Mouse (Mus musculus): ENCODE results near the gene 2310050C09Rik. TPM values are rescaled to one million over a fixed set of nuclear protein-coding genes. Genes with fewer than 3 reads are reported as not detected.

Gene 2310050C09Rik
- not detected for total RNA-seq (2021)
- long read RNA-seq, experiment 1, result 0 reads
- long read RNA-seq, experiment 2, result 0 reads

- Histone ChIP-seq H3K4me3 (no peak within 1 kb of the TSS), H3K27ac (no peak within 1 kb of the TSS)
- no peak for TF ChIP-seq CTCF (IDR thresholded peaks at IDR 0.05)
- no peak for DNase-seq
- intact Hi-C loops (cut with DNase I), result no loop called here
Observed at GRCm38 (mm10) chr3:92870116-92870515, at the start of gene 2310050C09Rik. 2310050C09Rik (minus strand) TSS chr3:92870216.

- intact Hi-C loops (cut with DNase I), result no loop called here
- peak; percentile 54 for TF ChIP-seq CTCF (IDR thresholded peaks at IDR 0.05)
- Histone ChIP-seq H3K4me3 (no peak overlapping the region), H3K27ac (no peak overlapping the region)
- no peak for DNase-seq
Observed at GRCm38 (mm10) chr3:92907571-92907970, 37.6 kb upstream of the 2310050C09Rik start.

DNA sequence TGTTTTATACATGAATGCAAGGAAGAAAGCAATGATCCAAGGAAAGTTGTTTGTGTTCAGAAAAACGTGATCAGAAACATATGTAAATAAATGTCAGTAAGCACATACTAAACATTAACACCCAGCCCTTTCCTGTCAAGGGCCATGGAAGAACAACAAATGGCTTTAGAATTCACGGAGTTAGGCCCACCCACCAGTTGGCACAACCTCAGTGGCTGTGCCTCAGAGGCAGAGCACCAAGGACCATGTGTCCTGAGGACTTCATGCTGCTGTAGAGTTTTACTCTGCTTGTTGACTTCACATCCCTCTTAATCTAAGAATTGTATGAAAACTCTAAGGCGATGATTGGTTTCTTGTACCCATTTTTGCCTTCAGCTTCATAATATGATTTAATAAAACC, 35.2 kb upstream of the 2310050C09Rik start:
- intact Hi-C loops (cut with DNase I), result no loop called here
- DNase-seq, result no peak
- no peak overlapping the region for H3K4me3 ChIP-seq
- no peak for TF ChIP-seq CTCF (IDR thresholded peaks at IDR 0.05)
- no peak overlapping the region for H3K27ac ChIP-seq

DNA sequence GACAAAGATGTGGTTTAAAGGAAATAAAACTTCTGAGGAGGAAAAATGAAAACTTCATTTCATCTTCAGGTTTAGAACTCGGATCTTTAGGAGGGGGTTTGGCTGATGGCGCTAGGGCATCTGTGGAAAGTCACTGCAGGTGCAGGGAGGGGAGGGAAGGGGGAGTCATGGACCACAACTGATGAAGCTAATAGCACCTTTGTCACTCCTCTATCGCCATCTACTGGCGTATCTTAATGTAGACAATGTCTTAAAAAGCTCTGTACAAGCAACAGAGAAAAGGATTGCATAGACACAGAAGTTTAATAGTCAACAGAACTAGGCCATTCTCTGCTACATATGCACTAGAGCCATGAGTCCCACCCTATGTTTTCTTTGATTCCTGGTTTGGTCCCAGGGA, 33.6 kb upstream of the 2310050C09Rik start:
- Histone ChIP-seq H3K4me3 (no peak overlapping the region), H3K27ac (no peak overlapping the region)
- intact Hi-C loops (cut with DNase I), result no loop called here
- TF ChIP-seq CTCF (IDR thresholded peaks at IDR 0.05), result 0 out of 2 replicates have a peak, but pooled peaks have one; percentile 3
- DNase-seq, result no peak

DNA sequence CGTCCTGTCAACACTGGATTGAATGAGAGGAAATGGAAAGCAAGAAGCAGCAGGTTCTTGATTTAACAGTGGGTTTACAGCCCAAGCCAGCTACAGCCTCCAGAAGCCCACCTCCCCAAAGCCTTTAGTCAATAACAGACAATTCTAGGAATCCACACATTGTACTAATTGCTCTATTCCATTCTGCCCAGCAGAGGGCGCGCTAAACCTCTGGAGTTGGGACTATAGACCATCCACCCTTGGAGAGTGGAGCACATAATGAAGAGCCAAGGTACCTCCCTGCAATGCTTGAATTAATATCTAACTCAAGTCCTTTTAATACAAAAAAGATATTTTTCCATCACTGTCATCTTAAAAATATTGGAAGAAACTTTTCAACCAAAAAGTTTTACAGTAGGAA, 33.0 kb upstream of the 2310050C09Rik start:
- Histone ChIP-seq H3K27ac (no peak overlapping the region), H3K4me3 (no peak overlapping the region)
- intact Hi-C loops (cut with DNase I), result no loop called here
- DNase-seq, result no peak
- peak; percentile 53 for TF ChIP-seq CTCF (IDR thresholded peaks at IDR 0.05)

DNA sequence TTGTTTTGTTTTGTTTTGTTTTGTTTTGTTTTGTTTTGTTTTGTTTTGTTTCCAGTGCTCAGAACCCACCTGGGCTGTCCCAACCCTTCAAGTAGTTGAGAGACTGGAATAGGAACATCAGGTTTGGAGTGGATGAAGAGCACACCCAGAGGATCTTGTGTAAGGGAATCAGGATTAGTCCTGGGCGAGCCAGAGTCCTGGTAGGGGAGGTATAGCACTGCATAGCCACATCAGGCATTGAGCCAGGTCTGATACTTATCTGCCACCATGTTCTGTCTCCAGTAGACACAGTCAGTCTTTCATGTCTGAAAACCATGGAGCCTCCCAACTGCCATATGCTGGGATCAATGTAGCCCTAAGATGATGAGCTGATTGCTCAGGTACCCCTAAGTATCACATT, 24.5 kb upstream of the 2310050C09Rik start:
- intact Hi-C loops (cut with DNase I), result no loop called here
- no peak for TF ChIP-seq CTCF (IDR thresholded peaks at IDR 0.05)
- no peak overlapping the region for H3K4me3 ChIP-seq
- no peak overlapping the region for H3K27ac ChIP-seq
- DNase-seq, result no peak

DNA sequence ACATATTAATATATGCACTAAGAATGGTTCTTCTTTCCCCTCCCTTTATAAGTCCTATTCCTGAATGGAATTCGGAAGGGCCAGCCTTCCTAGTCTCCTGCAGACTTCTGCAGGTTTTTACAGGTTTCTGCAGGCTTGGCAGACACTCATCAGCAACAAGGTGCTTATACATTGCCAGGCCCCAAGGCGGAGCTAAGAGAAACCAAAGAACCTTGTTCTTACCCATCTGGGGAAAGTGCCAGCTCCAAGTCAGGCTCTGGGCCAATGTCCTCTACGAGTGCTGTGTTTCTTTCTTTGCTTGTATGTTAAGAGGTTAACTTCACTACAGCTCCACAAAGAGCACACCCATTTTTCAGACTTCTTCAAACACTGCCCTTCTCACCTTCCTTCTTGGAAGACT, 24.0 kb upstream of the 2310050C09Rik start:
- no peak for DNase-seq
- intact Hi-C loops (cut with DNase I), result no loop called here
- no peak for TF ChIP-seq CTCF (IDR thresholded peaks at IDR 0.05)
- Histone ChIP-seq H3K27ac (no peak overlapping the region), H3K4me3 (no peak overlapping the region)

DNA sequence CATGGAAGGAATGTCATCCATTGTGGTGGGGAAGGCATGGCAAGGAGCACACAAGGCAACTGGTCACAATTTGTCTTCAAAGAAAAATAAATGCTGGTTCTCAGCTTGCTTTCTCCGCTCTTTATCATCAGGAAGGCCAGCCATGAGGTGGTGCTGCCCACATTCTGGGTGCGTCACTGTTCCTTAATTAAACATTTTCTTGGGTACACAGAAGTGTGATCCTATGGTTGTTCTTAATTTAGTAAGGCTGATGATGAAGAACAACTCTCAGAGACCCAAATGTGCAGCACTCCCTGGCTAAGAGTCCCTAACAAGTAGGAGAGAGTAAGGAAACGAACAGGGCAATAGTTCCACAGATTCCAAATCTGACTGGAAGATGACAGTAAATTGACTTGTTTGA, 4.2 kb upstream of the 2310050C09Rik start:
- DNase-seq, result no peak
- intact Hi-C loops (cut with DNase I), result no loop called here
- Histone ChIP-seq H3K27ac (no peak overlapping the region), H3K4me3 (no peak overlapping the region)
- TF ChIP-seq CTCF (IDR thresholded peaks at IDR 0.05), result no peak

- no peak for TF ChIP-seq CTCF (IDR thresholded peaks at IDR 0.05)
- intact Hi-C loops (cut with DNase I), result no loop called here
- no peak within 1 kb of the TSS for H3K4me3 ChIP-seq
- H3K27ac ChIP-seq, result no peak within 1 kb of the TSS
- no peak for DNase-seq
Observed at GRCm38 (mm10) chr3:92851186-92851585, 18.8 kb downstream of the 2310050C09Rik start, which contains the start of gene Lce1l. Lce1l (minus strand) TSS chr3:92851286.

DNA sequence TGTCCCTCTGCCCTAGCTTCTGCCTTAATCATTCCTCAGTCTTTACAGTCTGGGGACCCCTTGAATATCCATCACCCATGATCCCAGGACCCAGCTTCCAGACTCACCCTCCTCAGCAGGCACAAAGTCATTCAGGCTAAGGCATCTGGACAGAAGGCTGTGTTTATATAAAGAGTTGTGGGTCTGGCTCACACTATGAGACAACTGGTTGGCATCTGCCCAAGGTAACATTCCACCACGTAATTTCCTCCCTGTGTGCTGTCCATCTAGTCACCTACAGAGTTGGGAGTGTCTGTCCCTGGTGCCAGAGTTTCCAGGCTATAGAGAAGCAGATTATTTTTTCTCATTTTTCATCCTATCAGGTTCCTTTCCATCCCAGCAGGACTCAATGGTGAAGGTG, 42.9 kb downstream of the 2310050C09Rik start, which contains the start of gene Kprp:
Kprp (minus strand) TSS at position 140 of the 400 bp plus-strand sequence.
- intact Hi-C loops (cut with DNase I), result no loop called here
- no peak for TF ChIP-seq CTCF (IDR thresholded peaks at IDR 0.05)
- no peak within 1 kb of the TSS for H3K27ac ChIP-seq
- no peak within 1 kb of the TSS for H3K4me3 ChIP-seq
- no peak for DNase-seq

- no peak for DNase-seq
- Histone ChIP-seq H3K27ac (no peak overlapping the region), H3K4me3 (no peak overlapping the region)
- no peak for TF ChIP-seq CTCF (IDR thresholded peaks at IDR 0.05)
- intact Hi-C loops (cut with DNase I), result no loop called here
Observed at GRCm38 (mm10) chr3:92825808-92826207, 44.2 kb downstream of the 2310050C09Rik start.

Other genes with a start within 250 kb of the 2310050C09Rik start
- not detected for gene Lce6a, start 248.6 kb downstream of the 2310050C09Rik start, total RNA-seq (2021)
- gene Lce1a1, start 221.9 kb downstream of the 2310050C09Rik start, total RNA-seq (2021), result not detected
- gene Lce1b, start 213.3 kb downstream of the 2310050C09Rik start, total RNA-seq (2021), result not detected
- not detected for gene Lce1a2, start 199.9 kb downstream of the 2310050C09Rik start, total RNA-seq (2021)
- not detected for gene Lce1c, start 191.0 kb downstream of the 2310050C09Rik start, total RNA-seq (2021)
- not detected for gene Lce1d, start 183.0 kb downstream of the 2310050C09Rik start, total RNA-seq (2021)
- not detected for gene Lce1e, start 161.1 kb downstream of the 2310050C09Rik start, total RNA-seq (2021)
- not detected for gene Lce1f, start 149.9 kb downstream of the 2310050C09Rik start, total RNA-seq (2021)
- not detected for gene Gm38119, start 131.1 kb downstream of the 2310050C09Rik start, total RNA-seq (2021)
- not detected for gene Lce1g, start 117.9 kb downstream of the 2310050C09Rik start, total RNA-seq (2021)
- not detected for gene Lce1h, start 105.2 kb downstream of the 2310050C09Rik start, total RNA-seq (2021)
- gene Lce1i, start 91.3 kb downstream of the 2310050C09Rik start, total RNA-seq (2021), result not detected
- gene Lce1j, start 79.7 kb downstream of the 2310050C09Rik start, total RNA-seq (2021), result not detected
- not detected for gene Lce1k, start 62.3 kb downstream of the 2310050C09Rik start, total RNA-seq (2021)
- gene Kprp, start 43.0 kb downstream of the 2310050C09Rik start, total RNA-seq (2021), result not detected
- not detected for gene Lce1l, start 18.9 kb downstream of the 2310050C09Rik start, total RNA-seq (2021)
- gene Lce3a, start 56.0 kb upstream of the 2310050C09Rik start, total RNA-seq (2021), result not detected
- gene Lce3b, start 62.8 kb upstream of the 2310050C09Rik start, total RNA-seq (2021), result not detected
- not detected for gene Lce3c, start 74.3 kb upstream of the 2310050C09Rik start, total RNA-seq (2021)
- gene Lce3d, start 87.2 kb upstream of the 2310050C09Rik start, total RNA-seq (2021), result not detected
- not detected for gene Lce3e, start 96.8 kb upstream of the 2310050C09Rik start, total RNA-seq (2021)
- gene Lce3f, start 122.0 kb upstream of the 2310050C09Rik start, total RNA-seq (2021), result not detected
- not detected for gene Crct1, start 145.5 kb upstream of the 2310050C09Rik start, total RNA-seq (2021)
- gene Lce1m, start 148.8 kb upstream of the 2310050C09Rik start, total RNA-seq (2021), result not detected
- not detected for gene Gm4858, start 198.6 kb upstream of the 2310050C09Rik start, total RNA-seq (2021)

All from gastrocnemius, adult 2 months (tissue).